Mouse (Mus musculus): ENCODE measurements around the gene Slc47a1.
"Not testable (repeated sequence)": the region's sequence is repeated elsewhere in the genome, so short reads cannot be mapped to it uniquely, and the experiment has no call there.

Slc47a1 gene

DNA sequence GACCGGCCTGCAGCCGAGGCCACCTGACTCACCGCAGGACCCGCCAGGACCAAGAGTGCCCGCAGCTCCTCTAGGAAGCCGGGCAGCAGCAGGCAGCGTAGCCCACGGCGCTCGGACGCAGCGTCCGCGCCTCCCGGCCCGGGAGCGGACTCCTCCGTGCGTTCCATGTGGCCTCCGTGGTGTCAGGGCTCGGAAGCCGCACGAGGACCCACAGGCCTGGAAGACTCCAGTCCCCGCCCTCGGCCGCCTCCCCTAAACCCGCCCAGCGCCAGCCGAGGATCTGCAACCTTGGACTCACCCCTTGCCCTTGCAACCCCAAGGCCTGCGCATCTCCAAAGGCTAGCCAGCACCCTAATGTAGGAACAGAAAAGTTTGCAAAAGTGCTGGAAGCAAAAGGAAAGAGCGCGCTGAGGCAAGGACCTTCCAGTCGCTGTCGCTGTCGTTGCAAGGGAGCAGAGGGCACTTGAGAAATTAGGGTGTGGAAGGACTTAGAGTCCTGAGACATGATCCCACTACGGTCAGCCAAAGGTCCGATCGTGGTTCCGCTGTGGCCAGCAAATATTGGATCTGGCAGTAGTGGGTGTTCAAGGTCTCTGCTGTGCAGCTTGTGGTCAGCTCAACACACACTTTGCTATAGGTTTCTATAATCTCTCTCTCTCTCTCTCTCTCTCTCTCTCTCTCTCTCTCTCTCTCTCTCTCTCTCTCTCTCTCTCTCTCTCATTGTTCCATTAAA, at the start of gene Slc47a1:
TSS of gene Slc47a1 (minus strand) at position 465 of the 733 bp plus-strand sequence.
- DNase-seq = peak; percentile 60

DNA sequence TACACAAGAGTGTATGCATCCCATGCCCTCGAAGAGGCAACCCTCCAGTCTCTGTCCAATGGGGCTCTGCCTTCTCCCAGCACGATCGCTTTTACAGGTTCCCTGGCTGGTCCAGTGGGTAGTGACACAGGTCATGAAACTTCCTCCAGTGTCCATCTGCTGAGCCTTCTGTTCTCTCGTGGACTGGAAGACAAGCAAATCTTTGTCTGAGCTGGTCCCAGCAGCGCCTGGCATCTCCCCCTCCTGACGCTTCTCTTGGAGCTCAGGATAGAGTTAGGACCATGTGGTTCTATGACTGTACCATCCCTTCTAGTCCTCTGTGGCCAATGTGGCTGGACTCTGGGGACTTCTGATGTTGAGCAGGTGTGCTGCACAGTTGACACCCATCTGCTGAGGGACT, 41.1 kb upstream of the Slc47a1 start:
- no peak for DNase-seq

DNA sequence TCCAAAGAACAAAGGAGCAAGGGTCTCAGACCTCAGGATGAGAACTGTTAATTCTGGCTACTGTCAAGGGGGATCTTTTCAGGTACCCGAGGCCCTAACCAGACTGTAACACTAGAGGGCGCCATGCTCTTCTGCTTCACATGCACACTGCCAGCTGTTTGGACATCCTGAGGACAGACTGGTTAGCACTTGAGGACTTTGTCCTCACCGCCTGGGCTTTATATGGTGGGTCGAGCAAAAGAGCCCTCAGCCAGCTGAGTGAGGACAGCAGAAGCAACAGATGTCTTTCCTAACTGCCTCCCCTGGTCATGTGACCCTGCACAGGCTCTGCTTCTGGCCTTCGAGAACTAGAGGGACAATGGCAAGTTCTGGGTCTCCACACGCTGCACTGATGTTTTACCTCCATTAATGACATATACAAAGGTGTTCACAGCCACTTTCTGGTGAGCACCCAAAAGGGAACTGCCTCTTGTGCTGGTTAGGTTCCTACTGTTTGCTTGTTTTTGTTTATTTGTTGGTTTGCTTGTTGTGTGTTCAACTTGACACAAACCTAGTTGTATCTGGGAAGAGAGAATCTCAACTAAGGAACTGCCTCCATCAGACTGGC, 39.9 kb upstream of the Slc47a1 start:
- DNase-seq = peak; percentile 89

DNA sequence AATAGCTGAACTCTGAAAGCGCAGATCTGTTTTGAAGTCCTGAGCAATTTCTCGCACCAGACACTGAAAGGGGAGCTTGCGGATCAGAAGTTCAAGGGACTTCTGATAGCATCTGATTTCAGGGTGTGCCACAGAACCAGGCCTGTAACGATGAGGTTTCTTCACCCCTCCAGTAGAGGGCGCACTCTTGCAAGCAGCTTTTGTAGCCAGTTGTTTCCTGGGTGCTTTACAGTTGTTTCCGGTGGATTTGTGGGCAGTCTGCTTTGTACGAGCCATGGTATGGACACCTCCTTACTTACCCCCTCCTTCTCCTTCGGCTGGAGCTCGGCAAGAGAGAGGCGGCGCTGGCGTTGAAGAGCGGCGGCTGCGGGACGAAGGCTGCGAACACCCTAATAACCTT, 38.4 kb upstream of the Slc47a1 start:
- not testable (repeated sequence) for DNase-seq

DNA sequence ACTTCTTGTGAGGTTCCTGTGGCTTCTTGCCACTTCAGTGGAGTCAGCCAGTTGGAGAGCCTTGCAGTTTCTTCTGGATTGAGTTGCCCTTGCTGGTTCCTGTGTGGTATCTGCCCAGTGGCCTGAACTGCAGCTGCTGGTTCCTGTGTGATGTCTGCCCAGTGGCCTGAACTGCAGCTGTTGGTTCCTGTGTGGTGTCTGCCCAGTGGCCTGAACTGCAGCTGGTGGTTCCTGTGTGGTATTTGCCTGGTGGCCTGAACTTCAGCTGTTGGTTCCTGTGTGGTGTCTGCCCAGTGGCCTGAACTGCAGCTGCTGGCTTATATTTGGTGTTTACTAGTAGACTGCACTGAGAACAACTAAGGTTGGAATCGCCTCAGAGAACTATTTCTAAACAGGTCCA, 37.3 kb upstream of the Slc47a1 start:
- no peak for DNase-seq

DNA sequence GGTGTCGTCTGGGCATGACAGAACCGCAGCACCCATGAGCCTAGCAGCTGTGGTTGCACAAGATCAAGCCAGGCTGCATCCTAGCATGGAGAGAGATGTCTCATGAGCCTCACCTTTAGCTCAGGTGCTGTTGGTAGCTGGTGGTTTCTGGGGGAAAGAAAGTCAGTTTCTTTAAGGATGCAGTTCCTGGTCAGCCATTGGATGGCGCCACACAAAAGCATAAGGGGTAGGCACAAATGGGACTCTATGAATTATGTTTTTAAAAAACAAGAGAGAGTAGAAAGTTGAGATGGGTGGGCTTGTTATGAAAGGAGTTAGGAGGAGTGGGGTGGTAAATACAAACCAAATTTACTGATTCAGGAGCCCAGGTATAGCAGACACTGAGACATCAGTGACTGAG, 36.4 kb upstream of the Slc47a1 start:
- DNase-seq = no peak

DNA sequence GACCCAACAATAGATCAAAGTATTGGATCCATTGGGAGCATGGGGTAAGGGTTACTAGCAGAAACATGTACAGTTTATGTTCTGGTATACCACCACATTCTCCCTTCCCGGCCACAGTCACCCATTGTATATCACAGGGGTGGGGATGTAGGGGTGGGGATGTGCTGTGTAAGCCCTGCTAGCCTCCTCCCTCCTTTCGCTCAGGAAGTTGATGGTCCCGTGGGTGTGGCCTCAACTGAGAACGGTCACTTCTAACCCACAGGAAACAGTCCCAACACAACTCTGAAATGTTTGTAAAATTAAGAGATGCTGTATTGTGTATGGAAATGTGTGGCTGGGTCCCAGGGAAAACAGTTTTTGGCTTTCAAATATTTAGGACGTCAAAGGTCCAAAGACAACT, 35.3 kb upstream of the Slc47a1 start:
- DNase-seq = no peak

DNA sequence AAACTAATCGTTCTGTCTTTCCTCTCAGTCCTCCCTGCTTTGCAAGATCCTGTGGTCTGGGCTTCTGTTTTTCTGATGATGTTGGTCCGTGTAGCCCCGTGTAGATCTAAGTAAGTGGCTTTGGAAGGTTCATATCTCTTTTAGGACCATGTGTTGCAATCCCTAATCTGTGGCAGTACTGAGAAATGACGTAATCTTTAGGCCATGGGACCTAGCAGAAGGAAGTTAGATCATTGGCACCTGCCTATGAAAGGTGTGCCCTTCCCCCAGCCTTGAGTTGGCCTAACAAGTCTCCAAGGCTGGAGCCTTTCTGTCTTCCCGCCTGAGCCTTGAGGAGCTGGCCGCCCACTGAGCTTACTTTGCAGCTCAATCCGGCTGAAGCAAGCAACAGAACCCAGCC, 33.7 kb upstream of the Slc47a1 start:
- DNase-seq = no peak

DNA sequence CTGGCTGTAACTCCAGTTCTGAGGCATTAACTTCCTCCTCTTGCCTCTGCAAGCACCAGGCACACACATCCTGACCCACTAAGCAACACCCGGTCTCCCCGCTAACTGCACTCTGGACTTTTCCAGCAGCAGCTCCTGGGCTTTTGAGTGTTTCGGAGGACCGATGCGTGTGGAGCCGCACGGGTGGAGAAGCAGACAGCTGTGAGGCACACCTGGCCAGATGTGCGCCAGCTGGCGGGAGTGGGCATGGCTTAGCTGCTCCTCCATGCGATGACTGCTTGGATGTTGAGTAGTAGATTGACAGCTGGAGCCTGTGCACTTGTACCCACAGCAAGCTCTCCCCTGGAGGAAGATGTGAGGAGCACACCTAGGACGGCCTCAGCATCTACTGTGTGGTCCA, 33.1 kb upstream of the Slc47a1 start:
- DNase-seq = no peak

DNA sequence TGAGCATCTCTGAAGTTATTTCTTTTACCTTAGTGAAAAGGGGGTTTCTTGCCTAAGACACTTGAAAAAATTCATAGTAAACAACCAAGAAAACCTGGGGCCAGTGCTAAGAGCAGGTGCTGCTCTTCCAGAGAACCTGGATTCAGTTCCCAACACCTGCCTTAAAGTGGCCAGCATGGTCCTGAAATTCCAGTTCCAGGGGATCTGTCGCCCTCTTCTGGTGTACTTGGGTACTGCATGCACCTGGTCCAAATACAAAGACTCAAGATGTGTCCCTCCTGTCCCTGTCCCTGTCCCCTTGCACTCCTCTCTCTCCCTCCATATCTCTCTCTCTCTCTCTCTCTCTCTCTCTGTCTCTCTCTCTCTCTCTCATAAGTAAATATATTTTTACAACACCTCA, 32.0 kb upstream of the Slc47a1 start:
- DNase-seq = peak; percentile 75

DNA sequence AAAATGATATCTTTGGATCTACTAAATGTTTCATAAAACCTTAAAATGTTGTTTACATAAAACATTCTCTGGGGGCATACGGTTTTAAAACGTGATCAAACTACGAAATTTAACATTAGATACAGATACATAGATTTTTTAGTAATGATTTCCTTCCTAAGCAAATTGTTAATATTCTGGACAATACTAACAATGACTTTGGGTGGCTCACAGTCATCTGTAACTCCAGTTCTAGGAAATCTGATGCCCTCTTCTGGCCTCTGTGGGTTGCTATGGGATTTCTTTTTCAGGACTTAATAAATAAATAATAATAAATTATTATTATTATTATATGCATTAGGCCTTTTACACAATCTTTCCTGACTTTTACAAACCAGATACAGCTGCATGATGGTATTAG, 30.9 kb upstream of the Slc47a1 start:
- peak; percentile 44 for DNase-seq

DNA sequence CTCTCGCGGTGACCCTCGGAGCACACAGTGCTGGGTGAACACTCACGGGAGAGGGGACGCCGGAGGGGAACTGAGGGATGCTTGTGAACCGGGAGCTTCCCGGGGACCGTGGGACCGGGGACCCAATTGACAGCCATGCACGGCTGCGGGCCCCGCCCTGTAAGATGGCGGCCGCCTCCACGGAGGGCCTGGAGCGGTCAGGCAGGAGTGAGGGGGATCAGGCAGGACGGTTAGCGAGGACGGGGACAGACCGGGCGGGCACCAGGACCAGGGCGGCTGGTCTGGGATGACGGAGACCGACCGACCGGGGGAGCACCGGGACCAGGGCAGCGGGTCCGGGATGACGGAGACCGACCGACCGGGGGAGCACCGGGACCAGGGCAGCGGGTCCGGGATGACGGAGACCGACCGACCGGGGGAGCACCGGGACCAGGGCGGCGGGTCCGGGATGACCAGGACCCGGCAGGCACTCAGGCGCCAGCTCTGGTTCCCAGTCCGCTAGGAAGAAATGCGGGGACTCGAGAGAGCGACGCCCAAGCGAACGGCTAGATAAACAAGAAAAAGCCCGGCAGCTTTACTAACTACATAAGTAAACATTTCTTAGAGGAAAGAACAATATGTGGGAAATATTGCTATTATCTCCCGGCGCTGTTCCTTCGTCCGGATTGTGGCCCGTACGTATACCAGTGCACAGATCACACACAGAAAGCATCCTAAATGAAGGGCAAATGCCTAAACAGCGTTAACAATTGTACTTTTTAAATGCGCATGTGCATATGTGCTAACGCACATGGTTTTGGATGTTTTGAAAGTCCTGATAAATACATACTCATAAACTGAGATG, 30.3 kb upstream of the Slc47a1 start:
- DNase-seq = peak; percentile 88

DNA sequence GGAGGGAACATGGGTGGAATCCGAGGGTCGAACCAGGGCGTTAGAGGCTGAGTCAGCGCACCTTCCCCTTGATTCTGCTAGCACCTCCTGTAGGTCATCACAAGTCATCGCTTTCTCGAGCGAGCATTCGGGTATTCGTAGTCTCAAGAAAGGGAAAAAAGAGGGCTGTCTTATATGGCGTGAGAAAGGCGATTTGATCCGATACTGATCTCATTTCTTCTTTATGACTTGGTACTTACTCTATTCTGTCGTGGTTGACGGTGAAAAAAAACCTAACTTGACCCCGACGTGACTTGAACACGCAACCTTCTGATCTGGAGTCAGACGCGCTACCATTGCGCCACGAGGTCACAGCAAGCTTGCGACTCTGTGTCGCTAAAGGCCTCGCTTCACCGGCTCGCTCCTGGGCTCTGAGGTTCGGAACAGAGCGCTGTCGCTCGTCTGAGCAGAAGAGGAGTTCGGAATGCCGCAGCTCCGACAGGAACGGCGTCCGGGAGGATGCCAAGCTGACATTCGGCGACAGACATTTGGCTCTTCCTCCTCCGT, 29.6 kb upstream of the Slc47a1 start:
- peak; percentile 87 for DNase-seq

DNA sequence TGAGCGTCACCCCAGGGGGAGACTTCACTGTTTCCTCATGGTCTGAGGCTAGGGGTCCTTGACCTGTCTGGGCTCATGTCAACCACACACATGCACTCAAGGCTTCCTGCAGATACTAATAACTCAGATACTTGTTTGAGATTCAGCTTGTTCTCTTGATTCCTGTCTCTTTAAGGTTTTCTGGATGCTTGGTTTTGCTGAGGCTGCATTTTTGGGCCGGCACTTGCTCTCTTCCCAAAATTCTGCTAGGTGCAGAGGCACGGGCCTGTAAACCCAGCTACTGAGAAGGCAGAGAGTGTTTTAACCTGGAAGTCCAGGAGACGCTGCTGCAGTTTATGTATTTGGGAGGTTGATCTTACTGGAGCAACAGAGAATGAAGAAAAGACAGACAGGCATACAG, 23.6 kb upstream of the Slc47a1 start:
- no peak for DNase-seq

DNA sequence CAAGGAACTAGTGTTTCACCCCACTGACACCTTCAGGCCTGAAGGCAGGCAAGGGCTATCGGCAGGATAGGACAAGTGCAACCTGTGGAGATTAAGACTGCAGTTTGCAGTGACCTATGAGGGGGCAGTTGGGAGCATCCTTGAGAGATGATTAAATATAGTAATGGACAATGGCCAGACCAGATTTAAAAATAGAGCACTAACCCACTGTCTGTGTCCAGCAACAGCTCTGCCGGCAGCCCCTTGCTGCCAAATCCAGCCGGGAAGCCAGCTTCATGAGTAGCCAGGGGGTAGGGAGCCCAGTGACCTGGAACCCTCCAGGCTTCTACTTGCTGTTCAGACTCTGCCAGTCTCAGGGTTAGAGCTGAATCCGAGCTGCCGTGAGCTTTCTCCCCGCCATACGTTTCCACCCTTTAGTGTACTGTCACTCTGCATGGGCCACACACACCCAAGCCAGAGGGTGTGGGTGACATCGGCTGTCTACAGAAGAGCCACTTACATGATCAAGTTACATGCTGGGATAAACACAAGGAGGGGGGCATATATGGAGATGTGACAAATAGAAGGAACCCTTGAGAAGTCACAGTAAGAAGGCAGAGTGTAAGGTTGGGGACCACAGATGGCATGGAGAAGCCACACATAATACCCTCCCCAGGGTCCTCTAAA, 22.7 kb upstream of the Slc47a1 start:
- no peak for DNase-seq

DNA sequence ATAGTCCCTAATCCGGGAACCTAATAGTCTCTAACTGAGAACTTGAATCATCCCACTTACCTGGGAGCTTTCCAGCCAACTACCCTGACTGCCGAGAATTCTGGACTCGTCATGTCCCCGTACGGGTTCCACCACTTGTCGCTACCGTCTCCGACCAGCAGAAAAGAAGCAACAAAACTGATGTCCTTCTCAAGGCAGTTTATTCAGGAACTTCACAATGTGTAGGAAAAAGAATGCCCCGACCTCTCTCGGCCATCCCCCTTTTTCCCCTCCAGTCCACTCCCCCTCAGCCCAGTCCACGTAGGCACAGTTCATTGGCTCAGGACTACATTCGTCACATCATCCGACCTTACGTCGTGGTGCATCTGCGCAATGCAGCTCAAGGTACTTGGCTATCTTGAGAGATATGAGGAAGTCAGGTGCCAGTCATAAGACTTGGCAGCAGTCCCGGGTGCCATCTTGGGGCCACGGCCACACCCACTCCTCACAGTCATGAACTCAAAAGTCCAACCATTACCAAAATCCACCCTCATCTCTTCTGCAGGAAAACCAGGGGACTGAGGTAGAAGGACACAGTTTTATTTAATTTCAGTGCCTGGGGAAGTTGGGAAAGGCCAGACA, 19.4 kb upstream of the Slc47a1 start:
- not testable (repeated sequence) for DNase-seq

DNA sequence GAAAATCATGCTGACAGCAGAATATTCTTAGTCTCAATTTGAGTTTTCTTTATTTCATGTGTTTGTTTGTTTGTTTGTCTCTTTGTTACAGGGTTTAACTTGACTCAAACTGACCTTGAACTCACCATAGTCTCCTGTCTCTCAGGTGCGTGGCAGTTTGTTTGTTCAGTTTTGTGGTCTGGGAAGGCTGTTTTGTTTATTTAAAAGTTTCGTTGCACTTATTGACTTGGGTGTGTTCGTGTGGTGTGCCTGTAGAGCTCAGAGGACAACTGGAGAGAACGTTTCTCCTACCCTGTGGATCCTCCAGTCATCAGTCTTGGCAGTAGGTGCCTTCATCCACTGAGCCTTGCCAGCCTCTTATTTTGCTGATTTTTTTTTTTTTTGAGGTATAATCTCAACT, 10.8 kb upstream of the Slc47a1 start:
- no peak for DNase-seq

DNA sequence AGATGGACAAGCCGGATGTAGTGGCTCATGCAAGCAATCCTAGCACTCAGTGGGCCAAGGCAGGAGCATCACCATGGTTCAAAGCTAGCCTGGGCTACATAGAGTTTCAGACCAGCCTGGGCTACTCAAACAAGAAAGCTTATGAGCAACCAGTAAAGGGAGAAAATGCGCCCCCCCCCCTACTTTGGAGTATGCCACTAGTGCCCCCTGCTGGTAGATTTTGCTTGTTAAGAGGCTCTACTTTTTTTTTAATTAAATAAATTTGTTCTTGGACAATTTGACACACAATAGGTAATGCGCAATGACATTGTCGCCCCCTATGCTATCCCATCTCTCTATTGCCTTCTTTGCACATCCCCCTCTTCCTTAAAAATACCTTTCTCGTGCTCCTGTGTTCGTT, 9.9 kb upstream of the Slc47a1 start:
- DNase-seq = peak; percentile 80

DNA sequence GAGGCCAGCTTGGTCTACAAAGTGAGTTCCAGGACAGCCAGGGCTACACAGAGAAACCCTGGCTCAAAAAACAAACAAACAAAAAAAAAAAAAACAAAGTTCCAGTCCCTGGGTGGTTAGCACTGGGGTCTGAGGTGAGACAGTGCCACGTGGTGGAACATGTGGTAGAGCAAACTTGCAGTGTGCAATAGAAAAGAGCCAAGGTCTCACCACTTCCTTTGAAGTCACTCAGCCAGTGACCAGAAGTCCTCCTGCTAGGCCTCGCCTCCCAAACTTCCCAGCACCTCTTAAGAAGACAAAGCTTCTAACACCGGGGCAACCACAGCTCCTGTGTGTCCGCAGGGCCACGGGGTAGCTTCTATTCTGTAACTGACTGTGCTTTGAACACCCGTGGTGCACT, 9.1 kb upstream of the Slc47a1 start:
- no peak for DNase-seq

DNA sequence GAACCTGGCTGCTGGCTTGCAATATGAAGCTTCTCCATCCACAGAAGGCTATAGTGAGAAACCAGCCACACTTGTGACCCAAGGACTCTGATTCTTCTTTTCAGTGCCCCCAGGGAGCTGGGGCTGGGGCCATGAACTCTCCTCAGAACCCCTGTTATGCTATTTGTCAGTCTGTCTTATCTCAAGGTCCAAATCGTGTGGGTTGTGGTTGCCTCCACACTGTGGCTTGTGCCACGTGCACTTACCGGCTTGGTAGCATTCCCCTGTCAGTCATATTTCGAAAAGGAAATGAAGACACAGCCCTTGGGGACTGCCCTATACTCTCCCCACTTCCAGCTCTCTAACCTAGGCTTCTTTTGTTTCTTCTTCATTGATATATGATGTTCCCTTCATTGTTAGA, 7.6 kb upstream of the Slc47a1 start:
- no peak for DNase-seq

DNA sequence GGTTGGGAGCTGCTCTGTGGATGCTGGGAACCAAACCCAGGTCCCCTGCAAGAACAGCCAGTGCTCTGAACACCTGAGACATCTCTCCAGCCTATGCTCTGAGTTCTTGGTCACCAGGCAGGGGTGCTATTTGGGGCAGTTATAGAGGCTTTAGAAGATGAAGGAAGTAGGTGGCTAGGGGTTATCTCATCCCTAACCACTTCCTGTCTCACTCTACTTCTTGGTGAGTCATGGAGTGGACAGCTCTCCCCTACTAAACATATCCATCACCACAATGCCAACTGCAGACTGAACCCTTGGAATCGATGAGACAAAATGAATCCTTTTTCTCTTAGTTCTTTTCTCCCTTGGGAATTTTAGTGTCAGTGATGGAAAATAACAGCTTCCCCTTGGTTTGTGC, 3.1 kb upstream of the Slc47a1 start:
- no peak for DNase-seq

DNA sequence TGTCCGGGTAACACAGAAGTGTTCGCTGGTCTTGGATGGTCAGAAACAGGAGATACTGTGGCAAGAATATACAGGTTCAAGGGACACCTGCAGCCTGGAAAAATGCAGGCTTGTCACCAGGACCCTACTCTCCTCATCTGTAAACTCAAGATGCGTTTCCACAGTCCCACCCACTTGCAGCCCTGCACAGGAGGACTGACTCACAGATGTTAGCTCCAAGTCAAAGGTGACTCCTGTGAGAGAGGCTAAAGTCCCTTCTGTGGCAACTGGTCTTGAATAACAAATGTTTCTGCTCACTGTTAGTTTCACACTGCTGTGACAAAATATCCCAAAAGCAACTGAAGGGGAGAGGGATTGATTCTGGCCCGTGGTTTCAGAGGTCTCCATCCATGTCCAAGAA, 506 bp upstream of the Slc47a1 start:
- DNase-seq = no peak

DNA sequence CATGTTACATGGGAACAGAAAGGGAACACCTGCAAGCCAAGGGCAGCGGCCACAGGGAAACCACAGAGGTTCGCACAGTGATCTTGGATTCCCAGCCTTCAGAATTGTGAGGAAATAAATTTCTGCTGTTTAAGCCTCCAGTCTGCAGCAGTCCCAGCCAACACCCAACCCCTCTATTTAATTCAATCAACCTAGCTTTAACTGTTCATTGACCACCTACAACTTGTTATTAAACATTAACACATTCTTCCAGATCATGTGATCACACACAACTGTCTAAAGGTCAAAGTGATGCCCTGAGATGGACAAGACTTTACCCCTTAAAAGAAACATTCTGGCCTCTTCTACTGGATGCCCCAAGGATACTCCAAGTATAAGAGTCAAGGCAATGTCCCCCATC, 9.5 kb downstream of the Slc47a1 start:
- DNase-seq = no peak
